Mouse (Mus musculus): ENCODE measurements around the gene Zfp410. TPM values are rescaled to one million over a fixed set of nuclear protein-coding genes. Genes with fewer than 3 reads are reported as not detected.
A peak's percentile ranks its signal among the peaks of the same experiment; 100 is the strongest.

Gene Zfp410
- polyA plus RNA-seq, 1 experiment from 2014 or later = 114 TPM

- Histone ChIP-seq H3K36me3 (replicated peaks; ENCODE audit: control insufficient read depth, insufficient read depth, low read depth, low read length) (no peaks in the 10 kb centered on the region), H3K9ac (replicated peaks; ENCODE audit: low read length) (no peak overlapping the region; the same call in 1 of the 2 replicates), H3K4me3 (ENCODE audit: low read depth, low read length) (no peak overlapping the region), H3K9me3 (replicated peaks; ENCODE audit: control insufficient read depth, low read length) (no peaks in the 10 kb centered on the region), H3K27me3 (ENCODE audit: control insufficient read depth, insufficient read depth, low read length) (no peaks in the 10 kb centered on the region), H3K4me2 (ENCODE audit: low read depth, low read length) (peak overlapping the region; percentile 67), H3K4me1 (ENCODE audit: control insufficient read depth, insufficient read depth, low read length) (no peaks in the 10 kb centered on the region), H3K27ac (replicated peaks; ENCODE audit: low read depth, low read length) (no peak overlapping the region)
- DNase-seq (ENCODE audit: low spot score) (no peak), ATAC-seq (replicated peaks; ENCODE audit: insufficient number of reproducible peaks, low FRiP score, low TSS enrichment, low read depth) (no peak)
- WGBS = 81% methylated on average over 14 of the region's 14 CpGs
Observed at GRCm38 (mm10) chr12:84284391-84284790, 32.3 kb upstream of the Zfp410 start.

- WGBS = under 1% methylated on average over 39 of the region's 39 CpGs
- Histone ChIP-seq H3K9ac (replicated peaks; ENCODE audit: low read length) (peak within 1 kb of the TSS; percentile 52), H3K36me3 (replicated peaks; ENCODE audit: control insufficient read depth, insufficient read depth, low read depth, low read length) (no peaks in the 10 kb centered on the region), H3K27ac (replicated peaks; ENCODE audit: low read depth, low read length) (no peak within 1 kb of the TSS), H3K27me3 (ENCODE audit: control insufficient read depth, insufficient read depth, low read length) (no peaks in the 10 kb centered on the region), H3K4me3 (ENCODE audit: low read depth, low read length) (peak within 1 kb of the TSS; percentile 41), H3K4me2 (ENCODE audit: low read depth, low read length) (peak within 1 kb of the TSS; percentile 67), H3K9me3 (replicated peaks; ENCODE audit: control insufficient read depth, low read length) (no peaks in the 10 kb centered on the region), H3K4me1 (ENCODE audit: control insufficient read depth, insufficient read depth, low read length) (no peaks in the 10 kb centered on the region)
- DNase-seq (ENCODE audit: low spot score) = peak; percentile 94
- ATAC-seq (replicated peaks; ENCODE audit: insufficient number of reproducible peaks, low FRiP score, low TSS enrichment, low read depth) = peak; percentile 93
Observed at GRCm38 (mm10) chr12:84284885-84285592, 31.6 kb upstream of the Zfp410 start, which contains the start of gene Ptgr2. Ptgr2 (plus strand) TSS chr12:84285232.

- ATAC-seq (replicated peaks; ENCODE audit: insufficient number of reproducible peaks, low FRiP score, low TSS enrichment, low read depth) = peak; percentile 14; the same call in 1 of the 2 replicates
- H3K4me1 ChIP-seq (ENCODE audit: control insufficient read depth, insufficient read depth, low read length) = no peaks in the 10 kb centered on the region
- no peaks in the 10 kb centered on the region for H3K9me3 ChIP-seq (replicated peaks; ENCODE audit: control insufficient read depth, low read length)
- H3K27ac ChIP-seq (replicated peaks; ENCODE audit: low read depth, low read length) = no peak overlapping the region
- H3K4me2 ChIP-seq (ENCODE audit: low read depth, low read length) = peak overlapping the region; percentile 67
- H3K27me3 ChIP-seq (ENCODE audit: control insufficient read depth, insufficient read depth, low read length) = no peaks in the 10 kb centered on the region
- no peaks in the 10 kb centered on the region for H3K36me3 ChIP-seq (replicated peaks; ENCODE audit: control insufficient read depth, insufficient read depth, low read depth, low read length)
- peak; percentile 8 for DNase-seq (ENCODE audit: low spot score)
- 40% methylated on average over 8 of the region's 8 CpGs for WGBS
- H3K9ac ChIP-seq (replicated peaks; ENCODE audit: low read length) = peak overlapping the region; percentile 51
- peak overlapping the region; percentile 41 for H3K4me3 ChIP-seq (ENCODE audit: low read depth, low read length)
Observed at GRCm38 (mm10) chr12:84285593-84285968, 31.1 kb upstream of the Zfp410 start.

- H3K27ac ChIP-seq (replicated peaks; ENCODE audit: low read depth, low read length) = no peak overlapping the region
- H3K4me2 ChIP-seq (ENCODE audit: low read depth, low read length) = no peak overlapping the region
- H3K36me3 ChIP-seq (replicated peaks; ENCODE audit: control insufficient read depth, insufficient read depth, low read depth, low read length) = no peaks in the 10 kb centered on the region
- no peak overlapping the region for H3K4me3 ChIP-seq (ENCODE audit: low read depth, low read length)
- no peaks in the 10 kb centered on the region for H3K9me3 ChIP-seq (replicated peaks; ENCODE audit: control insufficient read depth, low read length)
- no peaks in the 10 kb centered on the region for H3K4me1 ChIP-seq (ENCODE audit: control insufficient read depth, insufficient read depth, low read length)
- ATAC-seq (replicated peaks; ENCODE audit: insufficient number of reproducible peaks, low FRiP score, low TSS enrichment, low read depth) (no peak), DNase-seq (ENCODE audit: low spot score) (peak; percentile 29)
- no peak overlapping the region for H3K9ac ChIP-seq (replicated peaks; ENCODE audit: low read length)
- no peaks in the 10 kb centered on the region for H3K27me3 ChIP-seq (ENCODE audit: control insufficient read depth, insufficient read depth, low read length)
- 54% methylated on average over 3 of the region's 3 CpGs for WGBS
Observed at GRCm38 (mm10) chr12:84288461-84288860, 28.2 kb upstream of the Zfp410 start.

GRCm38 (mm10) chr12:84297851-84298250, 18.8 kb upstream of the Zfp410 start:
- Histone ChIP-seq H3K36me3 (replicated peaks; ENCODE audit: control insufficient read depth, insufficient read depth, low read depth, low read length) (no peaks in the 10 kb centered on the region), H3K9ac (replicated peaks; ENCODE audit: low read length) (no peak overlapping the region), H3K4me1 (ENCODE audit: control insufficient read depth, insufficient read depth, low read length) (no peaks in the 10 kb centered on the region), H3K4me2 (ENCODE audit: low read depth, low read length) (no peak overlapping the region), H3K27me3 (ENCODE audit: control insufficient read depth, insufficient read depth, low read length) (no peaks in the 10 kb centered on the region), H3K9me3 (replicated peaks; ENCODE audit: control insufficient read depth, low read length) (no peaks in the 10 kb centered on the region), H3K4me3 (ENCODE audit: low read depth, low read length) (no peak overlapping the region), H3K27ac (replicated peaks; ENCODE audit: low read depth, low read length) (no peak overlapping the region)
- 93% methylated on average over 6 of the region's 6 CpGs for WGBS
- no peak for DNase-seq (ENCODE audit: low spot score)
- no peak for ATAC-seq (replicated peaks; ENCODE audit: insufficient number of reproducible peaks, low FRiP score, low TSS enrichment, low read depth)

- no peaks in the 10 kb centered on the region for H3K27me3 ChIP-seq (ENCODE audit: control insufficient read depth, insufficient read depth, low read length)
- DNase-seq (ENCODE audit: low spot score) (no peak), ATAC-seq (replicated peaks; ENCODE audit: insufficient number of reproducible peaks, low FRiP score, low TSS enrichment, low read depth) (no peak)
- no peaks in the 10 kb centered on the region for H3K36me3 ChIP-seq (replicated peaks; ENCODE audit: control insufficient read depth, insufficient read depth, low read depth, low read length)
- 92% methylated on average over 2 of the region's 2 CpGs for WGBS
- no peak overlapping the region for H3K27ac ChIP-seq (replicated peaks; ENCODE audit: low read depth, low read length)
- no peak overlapping the region for H3K9ac ChIP-seq (replicated peaks; ENCODE audit: low read length)
- no peak overlapping the region for H3K4me3 ChIP-seq (ENCODE audit: low read depth, low read length)
- no peaks in the 10 kb centered on the region for H3K4me1 ChIP-seq (ENCODE audit: control insufficient read depth, insufficient read depth, low read length)
- no peak overlapping the region for H3K4me2 ChIP-seq (ENCODE audit: low read depth, low read length)
- no peaks in the 10 kb centered on the region for H3K9me3 ChIP-seq (replicated peaks; ENCODE audit: control insufficient read depth, low read length)
Observed at GRCm38 (mm10) chr12:84299265-84299664, 17.4 kb upstream of the Zfp410 start.

- DNase-seq (ENCODE audit: low spot score) = no peak
- Histone ChIP-seq H3K9ac (replicated peaks; ENCODE audit: low read length) (no peak overlapping the region), H3K9me3 (replicated peaks; ENCODE audit: control insufficient read depth, low read length) (no peaks in the 10 kb centered on the region), H3K27me3 (ENCODE audit: control insufficient read depth, insufficient read depth, low read length) (no peaks in the 10 kb centered on the region), H3K36me3 (replicated peaks; ENCODE audit: control insufficient read depth, insufficient read depth, low read depth, low read length) (no peaks in the 10 kb centered on the region), H3K4me3 (ENCODE audit: low read depth, low read length) (no peak overlapping the region), H3K27ac (replicated peaks; ENCODE audit: low read depth, low read length) (no peak overlapping the region), H3K4me2 (ENCODE audit: low read depth, low read length) (no peak overlapping the region), H3K4me1 (ENCODE audit: control insufficient read depth, insufficient read depth, low read length) (no peaks in the 10 kb centered on the region)
- no peak for ATAC-seq (replicated peaks; ENCODE audit: insufficient number of reproducible peaks, low FRiP score, low TSS enrichment, low read depth)
- 86% methylated on average over 5 of the region's 5 CpGs for WGBS
Observed at GRCm38 (mm10) chr12:84304101-84304500, 12.6 kb upstream of the Zfp410 start.

GRCm38 (mm10) chr12:84304554-84304953, 12.1 kb upstream of the Zfp410 start:
- H3K9me3 ChIP-seq (replicated peaks; ENCODE audit: control insufficient read depth, low read length) = no peaks in the 10 kb centered on the region
- no peak for DNase-seq (ENCODE audit: low spot score)
- no peaks in the 10 kb centered on the region for H3K4me1 ChIP-seq (ENCODE audit: control insufficient read depth, insufficient read depth, low read length)
- no peak overlapping the region for H3K4me3 ChIP-seq (ENCODE audit: low read depth, low read length)
- no peak overlapping the region for H3K9ac ChIP-seq (replicated peaks; ENCODE audit: low read length)
- no peak overlapping the region for H3K4me2 ChIP-seq (ENCODE audit: low read depth, low read length)
- no peaks in the 10 kb centered on the region for H3K27me3 ChIP-seq (ENCODE audit: control insufficient read depth, insufficient read depth, low read length)
- 92% methylated on average over 1 of the region's 1 CpGs for WGBS
- no peak for ATAC-seq (replicated peaks; ENCODE audit: insufficient number of reproducible peaks, low FRiP score, low TSS enrichment, low read depth)
- H3K36me3 ChIP-seq (replicated peaks; ENCODE audit: control insufficient read depth, insufficient read depth, low read depth, low read length) = no peaks in the 10 kb centered on the region
- no peak overlapping the region for H3K27ac ChIP-seq (replicated peaks; ENCODE audit: low read depth, low read length)
